Mouse (Mus musculus): Measurements from ENCODE around the gene Gpr157. TPM values are rescaled to one million over a fixed set of nuclear protein-coding genes. Genes with fewer than 3 reads are reported as not detected.

Gpr157 gene
- polyA plus RNA-seq, 1 experiment from 2014 or later, result 0.12 TPM

- ATAC-seq (ENCODE audit: low read depth), result no peak
- Histone ChIP-seq H3K27ac (no peak overlapping the region), H3K9me3 (replicated peaks) (no peaks in the 10 kb centered on the region), H3K4me3 (replicated peaks) (no peak overlapping the region), H3K4me2 (no peak overlapping the region), H3K9ac (no peak overlapping the region), H3K36me3 (no peaks in the 10 kb centered on the region), H3K27me3 (peaks cover 52% of the 10 kb centered on the region), H3K4me1 (replicated peaks) (peaks cover 10% of the 10 kb centered on the region)
- WGBS (ENCODE audit: insufficient replicate concordance), result 49% methylated on average over 8 of the region's 8 CpGs
- no peak for DNase-seq
These were observed 35.7 kb upstream of the Gpr157 start for GRCm38 (mm10) chr4:150051514-150051913.

GRCm38 (mm10) chr4:150052380-150052779 lies 34.8 kb upstream of the Gpr157 start:
- no peaks in the 10 kb centered on the region for H3K36me3 ChIP-seq
- H3K27ac ChIP-seq, result no peak overlapping the region
- no peak overlapping the region for H3K4me2 ChIP-seq
- H3K27me3 ChIP-seq, result peaks cover 47% of the 10 kb centered on the region
- no peak overlapping the region for H3K4me3 ChIP-seq (replicated peaks)
- no peaks in the 10 kb centered on the region for H3K9me3 ChIP-seq (replicated peaks)
- ATAC-seq (ENCODE audit: low read depth) (no peak), DNase-seq (no peak)
- H3K9ac ChIP-seq, result no peak overlapping the region
- peaks cover 10% of the 10 kb centered on the region for H3K4me1 ChIP-seq (replicated peaks)
- WGBS (ENCODE audit: insufficient replicate concordance), result 74% methylated on average over 3 of the region's 3 CpGs

- H3K36me3 ChIP-seq, result no peaks in the 10 kb centered on the region
- no peaks in the 10 kb centered on the region for H3K9me3 ChIP-seq (replicated peaks)
- no peak overlapping the region for H3K9ac ChIP-seq
- no peak overlapping the region for H3K4me3 ChIP-seq (replicated peaks)
- WGBS (ENCODE audit: insufficient replicate concordance), result 45% methylated on average over 7 of the region's 7 CpGs
- ATAC-seq (ENCODE audit: low read depth), result no peak
- peaks cover 15% of the 10 kb centered on the region for H3K4me1 ChIP-seq (replicated peaks)
- H3K27me3 ChIP-seq, result peaks cover 10% of the 10 kb centered on the region
- no peak overlapping the region for H3K27ac ChIP-seq
- H3K4me2 ChIP-seq, result no peak overlapping the region
- no peak for DNase-seq
These were observed 31.0 kb upstream of the Gpr157 start for GRCm38 (mm10) chr4:150056171-150056570.

GRCm38 (mm10) chr4:150057722-150058121 lies 29.4 kb upstream of the Gpr157 start:
- no peak overlapping the region for H3K9ac ChIP-seq
- no peaks in the 10 kb centered on the region for H3K9me3 ChIP-seq (replicated peaks)
- H3K4me1 ChIP-seq (replicated peaks), result peaks cover 15% of the 10 kb centered on the region
- no peak overlapping the region for H3K4me2 ChIP-seq
- ATAC-seq (ENCODE audit: low read depth) (no peak), DNase-seq (no peak)
- 0 out of 2 replicates have a peak, but pooled peaks cover 3% of the 10 kb centered on the region for H3K27me3 ChIP-seq
- no peaks in the 10 kb centered on the region for H3K36me3 ChIP-seq
- no peak overlapping the region for H3K27ac ChIP-seq
- H3K4me3 ChIP-seq (replicated peaks), result no peak overlapping the region
- WGBS (ENCODE audit: insufficient replicate concordance), result 83% methylated on average over 12 of the region's 12 CpGs

- Histone ChIP-seq H3K36me3 (no peaks in the 10 kb centered on the region), H3K4me1 (replicated peaks) (peaks cover 15% of the 10 kb centered on the region), H3K9me3 (replicated peaks) (no peaks in the 10 kb centered on the region), H3K9ac (no peak overlapping the region), H3K4me3 (replicated peaks) (no peak overlapping the region), H3K4me2 (no peak overlapping the region), H3K27me3 (no peaks in the 10 kb centered on the region), H3K27ac (no peak overlapping the region)
- WGBS (ENCODE audit: insufficient replicate concordance), result 38% methylated on average over 9 of the region's 9 CpGs
- ATAC-seq (ENCODE audit: low read depth), result no peak
- DNase-seq, result no peak
These were observed 27.2 kb upstream of the Gpr157 start for GRCm38 (mm10) chr4:150059841-150060468.

- 47% methylated on average over 23 of the region's 23 CpGs for WGBS (ENCODE audit: insufficient replicate concordance)
- DNase-seq, result no peak
- no peak overlapping the region for H3K27ac ChIP-seq
- ATAC-seq (ENCODE audit: low read depth), result 0 out of 2 replicates have a peak, but pooled peaks have one; percentile 43
- H3K9me3 ChIP-seq (replicated peaks), result no peaks in the 10 kb centered on the region
- no peak overlapping the region for H3K9ac ChIP-seq
- H3K36me3 ChIP-seq, result no peaks in the 10 kb centered on the region
- peaks cover 15% of the 10 kb centered on the region for H3K4me1 ChIP-seq (replicated peaks)
- no peaks in the 10 kb centered on the region for H3K27me3 ChIP-seq
- H3K4me3 ChIP-seq (replicated peaks), result no peak overlapping the region
- H3K4me2 ChIP-seq, result no peak overlapping the region
These were observed 26.5 kb upstream of the Gpr157 start for GRCm38 (mm10) chr4:150060469-150061170.

GRCm38 (mm10) chr4:150061432-150062225 lies 25.5 kb upstream of the Gpr157 start:
- Histone ChIP-seq H3K4me3 (replicated peaks) (no peak overlapping the region), H3K9ac (no peak overlapping the region), H3K4me1 (replicated peaks) (peaks cover 15% of the 10 kb centered on the region), H3K27ac (no peak overlapping the region), H3K9me3 (replicated peaks) (no peaks in the 10 kb centered on the region), H3K27me3 (no peaks in the 10 kb centered on the region), H3K36me3 (no peaks in the 10 kb centered on the region), H3K4me2 (no peak overlapping the region)
- DNase-seq, result no peak
- ATAC-seq (ENCODE audit: low read depth), result no peak
- WGBS (ENCODE audit: insufficient replicate concordance), result 71% methylated on average over 16 of the region's 16 CpGs

GRCm38 (mm10) chr4:150066706-150067323 lies 20.4 kb upstream of the Gpr157 start:
- H3K27me3 ChIP-seq, result no peaks in the 10 kb centered on the region
- no peaks in the 10 kb centered on the region for H3K36me3 ChIP-seq
- no peak overlapping the region for H3K9ac ChIP-seq
- H3K4me3 ChIP-seq (replicated peaks), result peak overlapping the region; percentile 25
- 62% methylated on average over 17 of the region's 17 CpGs for WGBS (ENCODE audit: insufficient replicate concordance)
- H3K4me2 ChIP-seq, result peak overlapping the region; percentile 17; the same call in 1 of the 2 replicates
- no peaks in the 10 kb centered on the region for H3K9me3 ChIP-seq (replicated peaks)
- ATAC-seq (ENCODE audit: low read depth) (0 out of 2 replicates have a peak, but pooled peaks have one; percentile 20), DNase-seq (no peak)
- H3K27ac ChIP-seq, result no peak overlapping the region
- H3K4me1 ChIP-seq (replicated peaks), result no peaks in the 10 kb centered on the region

GRCm38 (mm10) chr4:150068216-150068615 lies 18.9 kb upstream of the Gpr157 start:
- Histone ChIP-seq H3K9me3 (replicated peaks) (no peaks in the 10 kb centered on the region), H3K4me2 (no peak overlapping the region), H3K36me3 (no peaks in the 10 kb centered on the region), H3K9ac (no peak overlapping the region), H3K27ac (no peak overlapping the region), H3K27me3 (no peaks in the 10 kb centered on the region), H3K4me3 (replicated peaks) (no peak overlapping the region), H3K4me1 (replicated peaks) (no peaks in the 10 kb centered on the region)
- no peak for ATAC-seq (ENCODE audit: low read depth)
- no peak for DNase-seq
- 76% methylated on average over 12 of the region's 12 CpGs for WGBS (ENCODE audit: insufficient replicate concordance)

GRCm38 (mm10) chr4:150070136-150070535 lies 17.0 kb upstream of the Gpr157 start:
- no peak overlapping the region for H3K4me3 ChIP-seq (replicated peaks)
- DNase-seq (no peak), ATAC-seq (ENCODE audit: low read depth) (no peak)
- H3K27me3 ChIP-seq, result no peaks in the 10 kb centered on the region
- no peaks in the 10 kb centered on the region for H3K4me1 ChIP-seq (replicated peaks)
- no peak overlapping the region for H3K9ac ChIP-seq
- H3K4me2 ChIP-seq, result no peak overlapping the region
- H3K27ac ChIP-seq, result no peak overlapping the region
- no peaks in the 10 kb centered on the region for H3K36me3 ChIP-seq
- WGBS (ENCODE audit: insufficient replicate concordance), result 66% methylated on average over 8 of the region's 8 CpGs
- H3K9me3 ChIP-seq (replicated peaks), result no peaks in the 10 kb centered on the region
